Mouse (Mus musculus): Measurements from ENCODE around the gene Tbc1d2b. TPM values are rescaled to one million over a fixed set of nuclear protein-coding genes. Genes with fewer than 3 reads are reported as not detected.

Gene Tbc1d2b
- total and polyA plus RNA-seq, 2 experiments: 14.1 to 16.9 TPM

DNA sequence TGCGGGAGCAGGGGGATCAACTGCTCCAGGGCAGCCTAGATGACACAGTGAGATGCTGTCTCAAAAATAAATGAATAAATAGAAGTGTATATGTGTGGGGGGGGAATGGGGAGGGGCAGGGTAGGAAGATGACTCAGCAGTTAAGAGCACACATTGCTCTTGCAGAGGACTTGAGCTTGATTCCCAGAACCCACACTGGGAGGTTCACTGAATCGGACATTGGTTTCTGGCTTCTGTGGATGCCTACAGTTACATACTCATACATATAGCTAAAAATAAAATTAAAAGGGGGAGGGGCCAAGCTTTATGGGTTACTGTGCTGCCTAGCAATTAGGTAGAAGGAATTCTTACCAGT, 43.9 kb downstream of the Tbc1d2b start:
- Histone ChIP-seq H3K36me3 (ENCODE audit: control insufficient read depth, insufficient read depth, low read length) (peaks cover 44% of the 10 kb centered on the region), H3K79me2 (ENCODE audit: control insufficient read depth, insufficient read depth, low read length) (peaks cover 6% of the 10 kb centered on the region; the same call in 1 of the 2 replicates), H3K27me3 (ENCODE audit: control insufficient read depth, insufficient read depth, low read length) (no peaks in the 10 kb centered on the region), H3K4me1 (ENCODE audit: control insufficient read depth, insufficient read depth, low read length) (no peaks in the 10 kb centered on the region), H3K4me3 (ENCODE audit: insufficient read depth, low read depth, low read length) (no peak overlapping the region), H3K27ac (replicated peaks; ENCODE audit: insufficient read depth, low read depth, low read length) (peak overlapping the region; percentile 52), H3K9ac (ENCODE audit: low read depth, low read length) (no peak overlapping the region)
- TF ChIP-seq CTCF (IDR thresholded peaks at IDR 0.05; ENCODE audit: low read depth, low read length) (no peak), POLR2A (IDR thresholded peaks at IDR 0.05; ENCODE audit: extremely low read depth, insufficient read depth, low read length) (no peak)
- no peak for DNase-seq (ENCODE audit: extremely low read depth, low read depth, low spot score)
- 73% methylated on average over 2 of the region's 2 CpGs for WGBS

DNA sequence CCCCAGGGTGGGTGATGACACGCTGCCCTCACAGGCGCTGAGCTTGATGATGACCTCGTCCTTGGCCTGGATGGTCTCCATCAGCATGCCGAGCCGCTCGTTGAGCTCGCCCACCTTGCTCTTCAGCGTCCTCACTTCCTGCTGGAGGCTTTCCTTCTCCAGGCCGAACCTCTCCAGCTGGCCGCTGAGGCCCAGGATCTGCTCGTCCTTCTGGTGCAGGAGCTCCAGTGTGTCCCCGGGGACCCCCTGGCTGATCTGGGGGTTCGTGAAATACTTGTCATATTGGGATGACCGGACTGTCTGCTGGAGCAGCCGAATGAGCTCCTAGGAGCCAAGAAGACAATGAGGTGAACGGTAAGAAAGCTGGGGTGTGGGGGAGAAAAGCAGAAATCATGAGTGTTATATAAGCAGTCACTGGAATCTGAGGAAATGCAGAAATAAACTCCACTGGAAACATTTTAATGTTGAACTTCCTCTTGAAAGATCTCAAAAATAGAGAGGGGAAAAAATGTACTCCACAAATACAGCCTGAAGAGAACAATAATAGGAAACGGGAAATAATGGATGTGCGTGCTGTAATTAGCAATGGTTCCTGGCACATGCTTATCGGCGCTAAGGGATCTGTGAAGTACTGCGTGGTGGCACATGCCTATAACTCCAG, 44.4 kb downstream of the Tbc1d2b start:
- Histone ChIP-seq H3K4me1 (ENCODE audit: control insufficient read depth, insufficient read depth, low read length) (no peaks in the 10 kb centered on the region), H3K27me3 (ENCODE audit: control insufficient read depth, insufficient read depth, low read length) (no peaks in the 10 kb centered on the region), H3K79me2 (ENCODE audit: control insufficient read depth, insufficient read depth, low read length) (peaks cover 4% of the 10 kb centered on the region; the same call in 1 of the 2 replicates), H3K27ac (replicated peaks; ENCODE audit: insufficient read depth, low read depth, low read length) (peak overlapping the region; percentile 73), H3K36me3 (ENCODE audit: control insufficient read depth, insufficient read depth, low read length) (peaks cover 44% of the 10 kb centered on the region), H3K4me3 (ENCODE audit: insufficient read depth, low read depth, low read length) (peak overlapping the region; percentile 53), H3K9ac (ENCODE audit: low read depth, low read length) (peak overlapping the region; percentile 57)
- TF ChIP-seq POLR2A (IDR thresholded peaks at IDR 0.05; ENCODE audit: extremely low read depth, insufficient read depth, low read length) (no peak), CTCF (IDR thresholded peaks at IDR 0.05; ENCODE audit: low read depth, low read length) (no peak)
- 84% methylated on average over 21 of the region's 21 CpGs for WGBS
- peak; percentile 40 for DNase-seq (ENCODE audit: extremely low read depth, low read depth, low spot score)

DNA sequence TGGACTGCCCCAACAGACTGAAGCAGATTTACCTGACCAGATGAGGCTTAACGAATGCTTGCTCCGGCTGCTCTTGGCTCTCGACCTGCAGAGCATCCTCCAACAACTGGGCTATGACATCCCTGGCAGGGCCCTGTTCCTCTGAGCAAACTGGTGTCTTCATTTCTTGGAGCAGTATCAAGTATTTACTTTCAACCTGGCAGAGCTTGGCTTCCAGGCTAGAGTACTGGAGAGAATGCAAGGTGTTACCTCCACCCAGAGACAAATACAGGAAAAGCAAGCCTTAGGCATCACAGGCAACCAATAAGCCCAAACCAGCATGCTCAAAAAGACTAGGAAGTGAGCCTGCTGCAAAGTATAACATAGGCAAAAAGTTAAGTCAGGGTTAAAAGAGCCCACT, 48.3 kb downstream of the Tbc1d2b start:
- peak; percentile 77 for DNase-seq (ENCODE audit: extremely low read depth, low read depth, low spot score)
- Histone ChIP-seq H3K79me2 (ENCODE audit: control insufficient read depth, insufficient read depth, low read length) (no peaks in the 10 kb centered on the region; the same call in 1 of the 2 replicates), H3K4me1 (ENCODE audit: control insufficient read depth, insufficient read depth, low read length) (no peaks in the 10 kb centered on the region), H3K4me3 (ENCODE audit: insufficient read depth, low read depth, low read length) (no peak overlapping the region), H3K27me3 (ENCODE audit: control insufficient read depth, insufficient read depth, low read length) (no peaks in the 10 kb centered on the region), H3K27ac (replicated peaks; ENCODE audit: insufficient read depth, low read depth, low read length) (no peak overlapping the region), H3K36me3 (ENCODE audit: control insufficient read depth, insufficient read depth, low read length) (peaks cover 61% of the 10 kb centered on the region), H3K9ac (ENCODE audit: low read depth, low read length) (no peak overlapping the region)
- 27% methylated on average over 3 of the region's 3 CpGs for WGBS
- TF ChIP-seq POLR2A (IDR thresholded peaks at IDR 0.05; ENCODE audit: extremely low read depth, insufficient read depth, low read length): no peak

DNA sequence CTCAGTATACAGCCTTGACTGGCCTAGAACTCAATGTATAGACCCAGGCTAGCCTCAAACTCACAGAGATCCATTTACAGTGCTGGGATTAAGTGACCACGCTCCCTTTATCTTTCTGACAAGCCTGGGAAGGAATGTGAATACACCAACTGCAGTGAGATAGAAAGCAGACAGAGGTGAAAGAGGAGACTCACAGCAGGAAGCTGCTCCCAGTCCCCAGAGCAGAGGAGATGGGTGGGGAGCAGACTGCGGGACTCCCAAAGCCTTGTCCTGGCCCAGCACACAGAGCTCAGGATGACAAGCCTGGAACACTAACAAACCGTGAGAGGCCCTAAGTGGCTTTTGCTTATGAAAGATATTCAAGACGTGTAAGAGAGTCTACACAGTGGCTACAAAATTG, 53.1 kb downstream of the Tbc1d2b start:
- WGBS: 75% methylated on average over 4 of the region's 4 CpGs
- H3K27ac ChIP-seq (replicated peaks; ENCODE audit: insufficient read depth, low read depth, low read length): peak overlapping the region; percentile 32; the same call in 1 of the 2 replicates
- H3K4me1 ChIP-seq (ENCODE audit: control insufficient read depth, insufficient read depth, low read length): no peaks in the 10 kb centered on the region; the same call in 1 of the 2 replicates
- H3K36me3 ChIP-seq (ENCODE audit: control insufficient read depth, insufficient read depth, low read length): peaks cover 55% of the 10 kb centered on the region
- TF ChIP-seq CTCF (IDR thresholded peaks at IDR 0.05; ENCODE audit: low read depth, low read length) (no peak), POLR2A (IDR thresholded peaks at IDR 0.05; ENCODE audit: extremely low read depth, insufficient read depth, low read length) (no peak)
- no peaks in the 10 kb centered on the region; the same call in 1 of the 2 replicates for H3K79me2 ChIP-seq (ENCODE audit: control insufficient read depth, insufficient read depth, low read length)
- H3K4me3 ChIP-seq (ENCODE audit: insufficient read depth, low read depth, low read length): no peak overlapping the region
- H3K9ac ChIP-seq (ENCODE audit: low read depth, low read length): no peak overlapping the region
- no peak for DNase-seq (ENCODE audit: extremely low read depth, low read depth, low spot score)
- H3K27me3 ChIP-seq (ENCODE audit: control insufficient read depth, insufficient read depth, low read length): no peaks in the 10 kb centered on the region

DNA sequence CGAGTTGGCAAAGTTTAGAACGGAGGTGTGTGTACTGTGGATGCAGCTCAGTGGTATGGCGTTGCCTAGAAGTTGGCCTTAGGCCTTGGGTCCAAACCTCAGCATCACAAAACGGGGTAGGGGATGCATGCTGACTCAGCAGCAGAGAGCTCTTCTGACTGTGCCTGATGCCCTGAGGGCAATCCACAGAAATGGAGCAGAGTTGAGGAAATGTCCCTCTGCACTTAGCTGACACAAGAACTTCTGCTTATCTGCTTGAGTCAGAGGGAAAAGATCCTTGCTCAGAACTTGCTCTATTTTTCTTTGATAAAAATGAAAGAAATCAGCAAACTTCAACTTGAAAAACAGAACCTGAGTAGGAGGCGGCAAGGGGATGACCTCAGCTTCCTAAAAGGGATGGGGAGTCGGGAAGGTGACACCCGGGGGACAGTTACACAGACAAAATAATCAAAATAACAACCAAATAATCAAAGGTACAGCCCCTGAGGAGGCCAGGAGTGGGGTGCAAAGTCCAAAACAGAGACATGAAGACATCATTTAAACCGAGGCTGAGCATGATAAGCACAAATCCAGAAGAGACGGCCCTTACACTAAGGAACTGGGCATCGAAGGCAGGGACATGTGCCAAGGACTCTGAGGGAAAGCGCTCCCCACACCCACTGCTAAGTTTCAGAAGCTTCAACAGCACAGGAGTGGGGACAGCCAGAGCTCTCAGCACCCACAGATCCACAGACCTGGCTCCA, 54.2 kb downstream of the Tbc1d2b start:
- Histone ChIP-seq H3K79me2 (ENCODE audit: control insufficient read depth, insufficient read depth, low read length) (no peaks in the 10 kb centered on the region; the same call in 1 of the 2 replicates), H3K27me3 (ENCODE audit: control insufficient read depth, insufficient read depth, low read length) (no peaks in the 10 kb centered on the region), H3K4me3 (ENCODE audit: insufficient read depth, low read depth, low read length) (no peak overlapping the region), H3K36me3 (ENCODE audit: control insufficient read depth, insufficient read depth, low read length) (peaks cover 54% of the 10 kb centered on the region), H3K27ac (replicated peaks; ENCODE audit: insufficient read depth, low read depth, low read length) (peak overlapping the region; percentile 32), H3K9ac (ENCODE audit: low read depth, low read length) (no peak overlapping the region), H3K4me1 (ENCODE audit: control insufficient read depth, insufficient read depth, low read length) (no peaks in the 10 kb centered on the region; the same call in 1 of the 2 replicates)
- TF ChIP-seq CTCF (IDR thresholded peaks at IDR 0.05; ENCODE audit: low read depth, low read length) (no peak), POLR2A (IDR thresholded peaks at IDR 0.05; ENCODE audit: extremely low read depth, insufficient read depth, low read length) (no peak)
- WGBS: 57% methylated on average over 11 of the region's 11 CpGs
- DNase-seq (ENCODE audit: extremely low read depth, low read depth, low spot score): no peak

DNA sequence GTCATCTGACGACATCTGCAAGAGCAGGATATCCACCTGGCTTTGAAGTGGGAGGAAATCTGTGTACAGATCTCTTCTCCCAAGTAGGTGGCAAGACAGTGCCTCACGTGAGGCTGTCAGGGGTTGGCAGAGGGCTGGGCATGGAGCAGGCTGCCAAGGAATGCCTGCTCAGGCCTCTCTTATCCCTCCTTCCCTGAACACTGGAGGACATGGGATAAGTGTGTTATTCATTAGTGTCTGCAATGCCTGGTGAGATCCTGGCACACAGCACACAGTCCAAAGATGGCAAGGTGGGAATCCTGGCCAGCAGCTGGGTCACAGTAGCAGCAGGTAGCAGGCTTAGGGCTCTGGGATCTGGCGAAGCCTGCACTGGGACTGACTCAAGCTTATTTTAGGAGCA, 57.5 kb downstream of the Tbc1d2b start:
- no peaks in the 10 kb centered on the region for H3K27me3 ChIP-seq (ENCODE audit: control insufficient read depth, insufficient read depth, low read length)
- no peak for DNase-seq (ENCODE audit: extremely low read depth, low read depth, low spot score)
- no peak overlapping the region for H3K9ac ChIP-seq (ENCODE audit: low read depth, low read length)
- WGBS: 87% methylated on average over 3 of the region's 3 CpGs
- H3K4me3 ChIP-seq (ENCODE audit: insufficient read depth, low read depth, low read length): no peak overlapping the region
- TF ChIP-seq CTCF (IDR thresholded peaks at IDR 0.05; ENCODE audit: low read depth, low read length) (no peak), POLR2A (IDR thresholded peaks at IDR 0.05; ENCODE audit: extremely low read depth, insufficient read depth, low read length) (no peak)
- H3K79me2 ChIP-seq (ENCODE audit: control insufficient read depth, insufficient read depth, low read length): no peaks in the 10 kb centered on the region
- peaks cover 43% of the 10 kb centered on the region for H3K36me3 ChIP-seq (ENCODE audit: control insufficient read depth, insufficient read depth, low read length)
- H3K27ac ChIP-seq (replicated peaks; ENCODE audit: insufficient read depth, low read depth, low read length): no peak overlapping the region
- H3K4me1 ChIP-seq (ENCODE audit: control insufficient read depth, insufficient read depth, low read length): no peaks in the 10 kb centered on the region; the same call in 1 of the 2 replicates

Data from liver, adult 2 months (tissue).